Mouse (Mus musculus): ENCODE data around the gene Tmem202.

DNA sequence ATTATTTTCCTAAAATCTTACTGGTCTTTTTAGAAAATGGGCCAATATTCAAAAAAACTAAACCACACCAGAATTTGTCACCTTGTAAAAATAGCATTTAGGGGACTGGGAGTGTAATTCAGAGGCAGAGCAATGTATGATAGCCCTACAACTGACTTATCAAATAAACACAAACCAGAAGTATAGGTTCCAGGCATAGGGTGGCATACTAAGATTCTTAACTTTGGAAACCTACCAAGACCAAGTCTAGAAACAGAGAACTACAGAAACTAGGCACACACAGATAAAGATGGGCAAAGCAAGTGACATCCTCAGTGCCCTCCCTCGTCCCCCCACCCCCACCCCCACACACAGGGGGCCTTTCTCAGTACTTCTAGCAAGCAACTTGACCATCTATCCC is 64.8 kb downstream of the Tmem202 start:
- TF ChIP-seq POLR2A (IDR thresholded peaks at IDR 0.05; ENCODE audit: low read depth, low read length), result no peak
- TF ChIP-seq CTCF (conservative IDR thresholded peaks at IDR 0.05; ENCODE audit: insufficient read depth, insufficient read length, low read depth, low read length), result no peak
